Mouse (Mus musculus) thymus, postnatal 14 days (tissue): Measurements from ENCODE around the gene Arl15.
A peak's percentile ranks its signal among the peaks of the same experiment; 100 is the strongest.

Experiments
- DNase-seq: peaks from one replicate; pipeline ENCODE4 v3.0.0; 2021

The Arl15 gene

DNA sequence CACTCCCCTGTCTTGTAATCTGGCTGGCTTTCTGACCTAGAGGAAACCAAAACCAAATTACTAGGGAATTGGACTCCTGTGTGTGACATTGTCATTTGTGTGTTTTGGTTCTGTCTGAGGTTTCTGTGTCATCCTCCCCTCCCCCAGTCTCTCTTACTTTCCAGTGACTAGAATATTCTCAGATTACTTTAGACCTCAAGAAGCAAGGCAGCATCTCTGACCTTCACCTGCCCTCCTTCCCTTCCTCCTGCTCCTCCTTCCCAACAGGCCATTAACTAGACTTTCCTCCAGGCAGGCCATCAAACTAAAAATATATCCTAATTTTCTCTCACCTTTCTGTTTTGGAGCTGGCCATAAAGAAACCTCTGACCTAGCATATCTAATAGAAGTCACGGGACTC lies 50.9 kb downstream of the Arl15 start:
- DNase-seq = no peak

DNA sequence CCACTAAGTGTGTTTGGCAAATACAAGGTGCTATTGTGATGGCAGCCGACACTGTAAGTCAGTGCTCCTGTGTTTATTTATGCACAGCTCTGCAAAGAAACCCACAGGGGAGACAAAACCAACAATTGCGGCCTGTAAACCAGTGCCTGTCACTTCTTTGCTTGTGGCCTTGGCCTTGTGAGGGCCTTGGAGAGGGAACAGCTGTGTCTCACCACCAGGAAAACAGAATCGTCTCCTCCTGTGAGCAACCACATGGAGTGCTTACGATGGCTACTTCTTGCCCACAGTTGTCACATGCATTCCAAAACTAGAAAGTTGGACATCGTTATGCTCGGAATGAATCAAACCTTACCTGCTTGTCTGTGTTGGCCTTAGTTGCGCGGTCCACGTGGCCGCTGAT lies 52.1 kb downstream of the Arl15 start:
- DNase-seq = no peak

DNA sequence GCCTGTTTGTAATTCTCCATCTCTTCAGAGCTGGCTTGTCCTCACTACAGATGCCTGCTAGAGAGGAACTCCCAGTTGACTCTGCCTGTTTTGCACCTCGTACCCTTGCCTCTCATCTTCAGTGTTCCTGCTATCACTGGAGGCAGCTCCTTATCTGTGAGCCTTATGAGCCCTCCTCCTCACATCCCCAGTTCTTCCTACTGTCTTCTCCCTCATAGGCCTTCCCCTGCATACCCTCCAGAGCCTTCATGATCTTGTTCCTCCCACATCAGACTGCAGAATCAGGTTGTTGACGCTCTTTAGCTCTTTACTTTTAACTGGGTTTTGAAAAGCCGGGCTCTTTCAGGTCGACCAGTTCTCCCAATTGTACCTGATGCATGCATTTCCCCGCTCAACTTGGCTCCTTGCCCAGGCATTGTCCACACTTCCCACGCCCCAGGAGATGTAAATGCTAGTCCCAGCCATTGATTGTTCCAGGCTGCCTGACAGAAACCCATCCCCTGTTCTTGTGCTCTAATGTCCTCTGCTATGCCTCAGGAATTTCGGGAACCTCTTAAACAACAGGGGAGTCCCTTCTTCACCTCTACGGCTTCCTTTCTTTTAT lies 56.2 kb downstream of the Arl15 start:
- DNase-seq = no peak

DNA sequence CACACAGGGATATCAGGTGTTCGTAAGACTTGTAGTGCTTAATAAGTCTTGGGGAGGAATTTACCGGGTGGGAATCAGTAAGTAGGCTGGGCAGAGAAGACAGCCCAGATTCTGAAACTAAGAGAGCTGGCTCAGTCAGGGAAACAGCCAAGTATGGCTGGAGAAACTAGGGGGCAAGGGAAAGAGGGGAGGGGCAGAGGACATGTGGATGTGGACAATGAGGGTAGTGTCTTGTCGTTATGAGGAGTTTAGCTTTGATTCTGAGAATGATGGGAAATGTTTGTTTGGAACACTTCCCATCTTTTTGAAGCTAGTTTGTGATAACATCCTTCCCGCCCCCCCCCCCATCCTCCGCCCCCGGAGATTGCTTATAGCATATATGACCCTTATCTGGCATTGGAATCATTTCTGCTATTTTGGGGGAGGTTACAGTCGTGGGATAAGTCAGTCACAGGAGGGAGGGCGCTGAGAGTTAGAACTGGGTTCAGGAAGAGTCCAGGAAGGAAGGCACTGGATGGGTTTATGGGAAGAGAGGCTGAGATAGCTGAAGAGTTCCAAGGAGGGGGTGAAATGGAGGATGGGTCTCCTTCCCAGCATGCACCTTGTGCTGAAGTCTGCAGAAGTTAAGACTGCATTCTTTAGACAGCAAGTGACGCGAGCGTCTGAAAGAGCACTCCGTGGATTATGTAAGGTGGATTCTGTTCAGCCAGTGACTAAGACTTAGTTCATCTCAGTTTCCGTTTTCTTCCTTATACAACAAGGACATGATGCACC lies 57.5 kb downstream of the Arl15 start:
- DNase-seq = no peak

DNA sequence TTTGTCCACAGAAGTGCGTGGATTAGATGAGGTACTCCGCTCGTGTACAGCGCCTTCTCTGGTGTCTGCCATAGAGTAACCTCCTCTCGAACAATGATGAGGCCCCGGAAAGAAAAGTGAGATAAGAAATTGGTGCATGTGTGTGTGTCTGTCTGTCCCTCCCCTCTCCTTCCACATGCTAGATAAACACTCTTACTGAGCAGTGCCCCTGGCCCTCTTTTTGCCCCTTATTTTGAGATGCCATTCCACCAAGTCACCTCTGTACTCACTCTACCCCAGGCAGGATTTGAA lies 58.0 kb downstream of the Arl15 start:
- DNase-seq = no peak

DNA sequence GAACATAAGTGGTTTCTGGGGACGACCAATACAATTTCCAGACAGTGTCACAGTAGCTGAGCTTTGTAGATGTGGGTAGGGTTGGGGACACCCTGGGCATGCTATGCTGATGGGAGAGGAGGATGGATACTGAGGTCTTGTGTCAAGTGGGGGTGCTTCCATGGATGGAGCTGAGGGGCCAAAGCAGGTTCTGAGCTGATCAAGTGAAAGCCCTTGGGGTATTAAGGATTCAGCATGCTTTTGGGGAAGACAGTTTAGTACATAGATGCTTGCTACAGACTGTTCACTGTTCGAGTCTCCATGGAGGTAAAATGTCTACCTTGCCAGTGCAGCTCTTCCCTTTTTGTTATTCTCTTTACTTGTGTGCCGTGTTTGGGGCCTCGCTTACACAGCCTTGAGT lies 59.8 kb downstream of the Arl15 start:
- DNase-seq = no peak

DNA sequence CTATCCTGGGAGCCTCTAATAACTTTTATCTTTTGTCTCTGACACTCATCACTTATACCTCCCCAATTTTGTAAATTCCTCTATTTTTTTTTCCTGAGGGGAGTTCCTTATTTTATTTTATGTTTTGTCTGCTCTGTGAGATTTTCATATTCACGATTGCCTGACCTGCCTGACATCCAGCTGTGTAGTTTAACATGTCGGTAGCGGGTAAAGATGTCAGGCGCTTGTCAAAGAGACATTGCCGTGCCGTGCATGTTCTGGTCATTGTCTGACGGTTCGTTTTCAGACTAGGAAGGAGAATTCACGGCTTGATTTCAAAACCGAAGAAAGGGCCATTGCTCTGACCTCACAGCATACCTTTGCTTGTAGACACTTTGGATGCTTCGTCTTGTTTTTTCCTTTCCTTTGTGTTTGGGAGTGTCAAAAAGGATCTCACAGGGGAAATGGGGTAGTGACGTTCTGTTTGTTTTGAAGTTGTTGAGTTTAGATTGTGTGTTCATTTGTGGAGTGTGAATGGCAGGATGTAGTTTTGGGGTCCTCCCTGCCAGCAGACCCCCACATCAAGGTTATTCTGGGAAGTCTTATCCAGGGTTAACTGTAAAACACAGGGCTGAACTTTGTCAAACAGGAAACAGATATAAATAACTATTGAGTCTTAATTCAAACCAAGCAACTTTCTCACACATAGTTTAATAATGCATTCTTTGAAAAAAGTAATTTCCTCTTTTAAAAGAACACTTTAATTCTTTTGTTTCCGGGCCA lies 60.4 kb downstream of the Arl15 start:
- DNase-seq = no peak

DNA sequence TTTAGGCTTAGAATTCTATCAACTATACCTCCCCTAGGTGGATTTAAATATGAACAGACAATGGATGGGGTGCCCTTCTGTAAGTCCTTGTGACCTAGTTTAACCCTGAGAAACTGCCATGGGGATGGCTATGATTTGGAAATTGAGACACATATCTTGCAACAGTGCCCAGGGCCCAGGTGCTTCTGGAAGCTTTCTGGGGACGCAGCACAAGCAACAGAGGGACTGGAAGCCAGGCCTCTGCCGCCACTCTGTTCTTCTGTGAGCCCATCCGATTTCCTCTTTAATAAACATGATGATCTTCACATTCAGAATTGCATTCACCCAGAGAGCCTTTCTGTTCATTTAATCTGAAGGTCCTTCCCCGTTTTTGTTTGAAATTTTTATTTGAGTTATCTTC lies 62.6 kb downstream of the Arl15 start:
- no peak for DNase-seq

DNA sequence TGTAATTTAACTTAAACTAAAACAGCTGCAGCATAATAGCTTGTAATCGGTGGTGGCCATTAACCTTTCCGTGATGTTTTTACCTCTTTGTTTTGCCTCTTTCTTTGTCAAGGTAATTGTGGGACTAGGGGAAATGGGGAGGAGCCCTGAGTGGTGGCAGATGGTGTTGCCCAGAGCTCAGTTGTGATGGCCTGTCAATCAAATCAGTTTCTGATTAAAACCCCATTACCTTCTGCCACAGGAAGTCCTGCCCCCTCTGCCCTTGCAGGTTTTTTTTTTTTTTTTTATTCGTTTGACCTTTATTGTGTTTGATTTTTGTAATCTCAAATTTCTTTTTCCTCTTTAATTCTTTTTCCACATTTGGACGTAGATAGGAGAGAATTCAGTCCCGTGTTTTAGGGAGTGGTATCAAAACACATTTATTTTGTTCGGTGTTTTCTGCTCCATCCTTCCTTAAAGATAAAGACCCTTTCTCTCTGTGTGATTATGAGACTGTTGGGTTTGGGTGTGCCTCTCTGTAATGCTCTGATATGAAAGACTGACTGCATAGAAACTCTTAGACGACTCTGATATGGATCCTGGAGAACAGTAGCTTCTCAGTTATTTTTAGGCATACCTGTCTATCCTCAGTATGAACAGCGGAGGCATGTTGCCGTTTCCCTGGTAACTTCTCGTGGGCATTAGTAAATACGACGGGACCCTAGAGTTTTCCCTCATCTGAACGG lies 64.5 kb downstream of the Arl15 start:
- no peak for DNase-seq

DNA sequence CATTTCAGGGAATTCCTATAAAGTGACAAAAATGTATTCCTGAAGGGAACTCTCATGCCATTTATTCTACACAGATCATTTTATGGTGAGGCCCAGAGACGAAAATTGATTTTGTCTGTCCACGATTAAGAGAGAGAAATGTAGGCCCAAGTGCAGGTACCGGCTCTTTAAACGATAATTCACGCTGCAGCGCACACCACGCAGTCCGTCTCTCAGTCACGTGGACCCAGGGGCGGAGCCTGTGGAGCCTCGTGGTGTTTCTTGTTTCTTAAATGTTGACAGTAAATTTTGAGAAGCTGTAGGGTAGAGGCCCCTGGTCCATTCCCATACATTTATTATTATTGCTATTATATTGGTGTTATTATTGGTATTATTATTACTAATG lies 65.1 kb downstream of the Arl15 start:
- DNase-seq = no peak

DNA sequence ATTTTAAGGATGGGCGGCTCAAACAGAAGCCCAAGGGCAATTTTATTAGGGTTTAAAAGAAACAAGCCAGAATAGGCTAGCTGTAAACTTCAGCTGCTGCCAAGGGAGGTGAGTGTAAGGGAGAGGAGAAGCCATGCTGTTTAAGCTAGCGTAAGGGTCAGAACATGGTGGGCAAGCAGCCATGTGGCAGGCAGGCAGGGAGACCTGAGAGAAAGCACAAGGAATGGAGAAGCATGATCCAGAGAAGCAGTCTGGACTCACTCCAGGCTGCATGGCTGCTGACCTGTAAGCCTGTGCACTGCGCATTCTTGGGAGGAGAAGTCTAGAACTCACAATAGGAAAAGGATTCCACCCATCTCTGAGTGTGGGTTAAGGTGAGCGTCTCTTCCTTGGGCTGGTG lies 66.5 kb downstream of the Arl15 start:
- DNase-seq = no peak

DNA sequence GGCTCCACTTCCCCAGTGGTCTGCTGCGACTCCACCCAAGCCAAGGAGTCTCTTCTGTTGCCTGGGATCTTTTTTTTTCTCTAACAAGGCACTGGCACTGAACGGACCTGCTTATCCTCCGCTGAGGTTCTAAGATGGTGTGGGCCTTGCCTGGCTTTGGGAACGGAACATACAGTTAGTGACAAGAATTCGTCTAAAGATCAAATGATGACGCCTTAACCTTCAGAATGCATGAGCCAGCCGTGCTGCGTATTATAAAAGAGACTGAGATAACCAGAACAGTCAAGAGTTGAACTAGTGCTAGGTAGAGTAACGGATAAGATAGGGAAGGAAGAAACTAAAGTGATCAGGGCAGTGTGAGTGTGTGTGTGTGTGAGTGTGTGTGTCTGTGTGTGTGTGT lies 66.9 kb downstream of the Arl15 start:
- DNase-seq = no peak

DNA sequence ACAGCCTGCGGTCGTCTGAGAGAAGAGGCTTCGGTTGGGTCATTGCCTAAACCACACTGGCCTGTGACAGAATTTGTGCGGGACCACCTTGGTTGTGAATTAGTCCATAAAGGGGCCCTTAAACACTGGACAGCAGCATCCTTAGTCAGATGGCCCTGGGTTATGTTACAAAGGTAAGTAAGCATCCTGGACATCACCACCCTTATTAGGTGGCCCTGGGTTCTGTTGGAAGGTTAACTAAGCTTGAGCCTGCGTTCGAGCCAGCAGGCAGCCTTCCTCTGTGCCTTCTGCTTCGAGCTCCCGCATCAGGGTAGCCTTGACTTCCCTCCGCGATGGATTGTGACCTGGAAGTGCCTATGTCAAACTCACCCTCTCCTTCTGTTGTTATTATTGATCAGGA lies 68.6 kb downstream of the Arl15 start:
- DNase-seq = no peak

DNA sequence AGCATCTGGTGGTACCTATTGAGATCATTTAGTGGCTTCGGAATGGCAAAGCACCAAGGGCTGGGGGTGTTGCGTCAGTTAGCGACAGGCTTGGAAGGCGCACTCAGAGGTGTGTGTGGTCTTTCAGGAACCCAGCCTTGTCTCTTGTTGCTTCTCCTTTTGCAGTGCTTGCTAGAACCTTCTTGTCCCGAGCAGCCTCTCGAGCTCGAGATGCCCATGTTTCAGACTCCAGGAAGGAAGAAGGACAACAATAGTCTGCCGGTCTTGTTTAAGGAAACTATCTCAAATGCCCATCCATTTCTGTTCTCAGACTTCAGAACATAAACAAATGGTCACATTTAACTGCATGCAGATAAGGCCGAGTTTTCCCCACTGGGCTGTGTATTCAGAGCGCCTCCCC lies 69.4 kb downstream of the Arl15 start:
- DNase-seq = no peak

DNA sequence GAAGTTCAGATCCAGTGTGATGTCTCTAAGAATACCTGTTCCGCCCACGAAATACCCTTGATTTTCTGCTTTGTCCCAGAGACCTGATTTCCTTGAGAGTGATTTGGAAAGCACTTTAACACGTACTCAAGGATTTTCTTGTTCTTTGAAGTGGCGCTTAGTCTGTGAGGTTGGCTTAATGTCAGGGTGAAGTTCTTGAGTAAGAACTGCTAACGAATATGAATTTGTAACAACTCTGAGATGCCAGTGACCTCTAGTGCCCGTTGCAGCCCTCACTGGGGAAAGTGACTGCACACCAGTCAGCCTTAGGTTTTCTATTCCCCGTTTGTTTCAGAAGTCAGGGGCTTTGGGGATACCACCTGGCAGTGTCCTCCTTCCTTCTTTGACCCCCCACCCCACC lies 70.0 kb downstream of the Arl15 start:
- DNase-seq = no peak

DNA sequence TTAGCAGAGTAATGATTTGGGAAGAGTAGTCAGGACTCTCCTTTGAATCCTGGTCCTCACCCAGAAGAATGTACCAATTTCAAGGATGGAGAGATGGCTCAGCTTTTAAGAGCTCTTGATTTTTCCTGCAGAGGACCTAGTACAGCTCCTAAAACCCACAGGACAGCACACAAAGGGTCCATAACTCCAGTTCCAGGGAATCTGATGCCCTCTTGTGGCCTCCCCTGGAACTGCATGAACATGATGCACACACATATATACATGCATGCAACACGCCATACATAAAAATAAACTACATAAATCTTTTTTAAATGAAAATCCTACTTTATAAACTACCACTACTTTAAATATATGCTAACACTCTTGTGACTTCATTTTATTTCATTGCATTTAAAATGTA lies 70.6 kb downstream of the Arl15 start:
- peak; percentile 67 for DNase-seq

DNA sequence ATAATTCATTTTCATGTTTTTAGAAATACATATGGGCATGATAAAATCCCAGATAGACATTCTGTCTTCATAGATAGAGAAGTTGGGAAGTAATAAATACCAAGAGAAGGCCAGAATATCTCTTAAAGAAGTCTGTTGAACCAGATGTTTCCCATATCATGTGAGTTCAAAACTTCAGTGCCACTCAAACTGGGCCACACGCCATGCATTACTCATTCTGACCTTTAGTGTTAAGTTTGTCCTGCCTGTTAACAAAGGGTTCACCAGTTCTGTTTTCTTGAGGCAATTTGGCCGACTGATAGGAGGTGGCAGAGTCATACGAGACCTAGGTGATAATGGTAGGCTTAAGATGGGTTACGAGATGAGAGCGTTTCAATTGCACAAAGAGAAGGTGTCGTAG lies 71.1 kb downstream of the Arl15 start:
- DNase-seq = no peak

DNA sequence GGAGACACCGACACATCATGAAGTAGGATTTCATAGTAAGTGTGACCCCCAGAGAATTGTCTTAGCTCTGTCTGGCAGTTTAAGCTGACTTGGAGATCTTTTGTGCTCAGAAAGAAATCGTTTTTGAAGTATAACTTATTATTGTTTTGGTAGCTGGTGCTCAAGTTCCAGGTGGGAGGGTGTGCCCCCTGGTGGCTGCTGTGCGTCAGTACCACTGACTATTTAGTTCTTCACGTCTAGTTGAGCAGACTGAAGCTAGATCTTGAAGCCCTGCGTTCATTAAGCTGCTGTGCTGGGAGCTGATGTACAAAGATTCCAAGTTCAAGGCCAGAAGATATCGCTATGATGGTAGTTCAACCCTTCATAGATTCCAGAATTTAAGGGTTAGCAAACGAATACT lies 71.5 kb downstream of the Arl15 start:
- peak; percentile 66 for DNase-seq

DNA sequence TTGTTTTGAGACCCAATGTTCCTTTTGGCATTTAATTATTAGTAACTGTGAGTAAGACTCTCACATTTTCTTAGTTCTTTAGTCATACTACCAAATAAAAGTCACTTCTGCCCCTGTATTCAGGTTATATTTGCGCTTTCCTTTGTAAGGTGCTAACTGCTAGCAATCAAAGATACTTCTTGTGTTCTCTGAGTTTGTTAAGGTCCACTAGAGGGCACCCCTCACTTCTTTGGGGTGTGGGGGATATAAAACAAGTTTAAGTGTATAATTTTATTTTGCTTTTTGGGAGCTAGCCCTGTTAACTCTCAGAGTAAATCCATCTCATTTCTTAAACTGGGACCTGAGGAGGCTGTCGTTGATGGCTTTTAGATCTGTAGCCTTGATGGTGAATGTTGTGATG lies 73.4 kb downstream of the Arl15 start:
- peak; percentile 32 for DNase-seq

DNA sequence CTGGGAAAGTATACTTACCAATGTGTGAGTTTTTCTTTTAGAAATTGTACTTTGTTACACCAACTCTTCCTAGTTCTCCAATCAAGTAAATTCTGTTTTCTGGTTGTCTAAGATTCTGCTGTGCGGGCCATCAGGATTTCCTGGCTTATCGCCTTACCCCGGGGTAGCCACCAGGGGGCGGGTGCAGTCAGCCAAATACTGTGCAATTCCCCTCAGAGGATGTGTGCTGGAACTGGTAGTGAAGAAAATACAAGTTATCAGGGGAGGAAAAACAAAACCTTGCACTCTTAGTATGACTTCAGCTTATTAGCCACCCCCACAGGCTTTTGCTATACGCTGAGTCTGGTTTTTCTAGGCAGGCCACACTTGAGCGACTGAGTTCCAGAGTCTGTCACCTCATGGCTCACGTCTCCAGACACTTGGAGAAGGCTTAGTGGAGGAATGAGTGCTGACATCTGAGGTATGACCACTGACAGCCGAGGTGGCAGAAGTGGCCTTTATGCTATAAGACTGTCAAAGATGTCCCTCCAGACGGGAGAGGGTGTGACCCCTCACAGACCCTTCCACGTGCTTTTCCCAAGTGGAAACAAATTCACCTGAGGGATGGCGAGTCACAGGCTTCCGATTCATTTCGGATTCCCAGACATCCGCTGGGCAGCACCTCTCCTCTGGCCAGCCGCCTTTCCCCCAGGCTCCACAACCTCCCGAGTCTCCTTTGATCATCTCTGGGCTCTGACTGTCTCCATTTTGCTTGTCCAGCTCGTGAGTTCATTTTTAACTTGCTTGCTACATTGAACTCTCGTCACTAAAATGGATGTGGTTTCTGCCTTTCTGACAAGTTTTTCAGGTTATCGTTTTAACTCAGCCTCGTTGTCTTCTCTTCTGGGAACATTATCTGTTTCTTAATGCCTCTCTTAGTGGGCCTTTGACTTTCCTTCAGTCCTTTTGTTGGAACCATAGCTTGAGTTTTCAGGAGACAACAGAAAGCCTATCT lies 75.2 kb downstream of the Arl15 start:
- peak; percentile 75 for DNase-seq

DNA sequence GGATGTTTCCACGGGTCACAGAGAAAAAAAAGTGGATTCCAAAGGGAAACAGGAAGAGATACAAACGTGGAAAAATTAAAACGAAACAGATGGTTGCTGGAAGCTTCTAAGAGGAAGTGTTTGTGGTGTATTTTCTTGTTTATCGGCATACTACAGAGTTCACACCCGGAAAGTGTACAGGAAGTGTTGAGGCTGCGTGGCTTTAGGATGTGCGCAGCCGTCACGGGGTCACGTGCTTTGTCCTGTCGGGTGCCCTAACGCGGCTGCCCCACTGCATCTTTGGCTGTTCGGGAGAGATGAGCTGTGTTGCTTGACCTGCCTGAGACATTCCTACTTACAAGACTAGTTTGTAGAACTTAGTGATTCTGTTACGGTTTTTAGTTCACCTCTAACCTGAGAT lies 76.1 kb downstream of the Arl15 start:
- DNase-seq = peak; percentile 59

DNA sequence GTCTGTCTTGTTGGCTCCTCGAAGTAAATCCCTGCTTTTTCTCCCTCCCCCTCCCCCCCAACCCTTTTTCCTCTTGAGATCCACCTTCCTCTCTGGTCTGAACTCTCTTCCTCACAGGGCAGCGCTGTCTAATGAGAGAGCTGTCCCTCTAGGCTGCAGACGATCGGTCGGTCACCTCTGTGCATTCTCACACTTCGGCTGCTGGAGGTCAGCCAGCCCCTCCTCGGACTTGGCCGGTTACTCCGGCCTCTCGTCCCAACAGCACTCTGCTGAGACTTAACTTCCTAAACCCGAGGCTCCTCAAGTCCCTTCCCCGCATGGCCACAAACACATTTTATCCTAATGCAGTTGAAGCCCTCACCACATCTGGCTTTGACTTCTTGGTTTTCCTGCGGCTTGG lies 77.5 kb downstream of the Arl15 start:
- DNase-seq = no peak

DNA sequence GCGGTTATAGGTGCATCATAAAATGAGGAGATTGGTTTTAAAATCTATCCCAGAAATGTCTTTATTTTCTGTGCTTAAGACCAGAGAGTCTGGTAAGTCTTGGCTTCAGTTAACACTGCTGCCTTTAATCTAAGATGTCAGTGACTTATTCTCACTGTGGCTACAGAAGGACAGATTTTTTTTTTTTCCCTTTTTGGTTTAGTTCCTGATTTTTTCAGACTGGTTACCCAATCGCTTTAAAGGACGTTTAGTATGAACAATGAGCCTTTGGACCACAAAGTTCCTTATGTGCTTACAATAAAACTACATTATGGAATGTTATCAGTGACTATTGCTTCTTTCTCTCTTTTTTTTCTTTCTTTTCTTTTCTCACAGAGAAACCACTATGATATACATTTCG lies 81.4 kb downstream of the Arl15 start:
- no peak for DNase-seq
